Mouse (Mus musculus) frontal cortex, adult 2 months (tissue): ENCODE results near the gene Clp1. TPM values are rescaled to one million over a fixed set of nuclear protein-coding genes. Genes with fewer than 3 reads are reported as not detected.

Source experiments
- DNase-seq, 2 experiments: peaks; one replicate each; pipeline ENCODE4 v3.0.0; 2022; ENCODE audit warnings: low spot score in 1 of 2; ENCODE audit errors: extremely low spot score in 1 of 2
- polyA plus RNA-seq: library from polyadenylated mRNA; depleted of rRNA; stranded (reverse); fragments of >200 nt; gene quantifications from 2 replicates; pipeline ENCODE4 v1.2.3, GENCODE M21; 2012

The Clp1 gene
- polyA plus RNA-seq, 1 experiment = 9.4 TPM

DNA sequence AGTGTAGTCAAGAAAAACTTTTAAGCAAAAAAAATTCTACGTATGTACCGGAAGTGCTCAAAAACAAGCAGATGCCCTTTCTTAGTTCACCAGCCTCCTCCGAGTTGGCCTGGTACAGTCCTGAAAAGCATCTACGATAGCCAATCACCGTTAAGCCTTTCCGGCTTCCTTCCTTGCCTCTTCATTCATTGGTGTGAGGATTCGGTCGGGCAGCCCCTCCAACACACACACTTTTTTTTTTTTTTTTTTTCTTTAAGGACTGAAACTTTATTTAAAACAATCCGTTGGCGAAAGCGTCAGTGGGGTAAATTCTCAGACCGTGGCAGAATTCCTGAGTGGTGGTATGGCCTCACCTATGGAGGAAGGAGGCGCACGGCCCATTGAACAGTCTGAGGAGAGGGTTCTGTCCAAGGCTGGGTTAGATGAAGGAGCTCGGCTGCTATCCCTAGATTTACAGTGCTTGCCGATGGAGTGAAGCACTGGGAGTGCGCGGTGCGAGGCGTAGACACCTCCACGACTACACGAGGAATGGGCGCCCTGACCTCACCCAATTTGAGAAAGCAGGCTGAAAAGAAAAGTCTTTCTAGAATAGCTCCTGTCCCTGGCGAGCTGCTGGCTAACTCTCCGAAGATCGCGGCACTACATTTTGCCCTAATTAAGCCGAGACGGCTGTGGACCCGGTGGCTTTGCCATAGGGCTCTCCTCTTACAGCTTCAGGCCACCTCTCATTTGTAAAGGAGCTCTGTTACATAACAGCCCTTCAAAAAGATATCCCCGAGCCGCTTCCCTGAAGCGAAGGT lies 11.4 kb downstream of the Clp1 start:
- DNase-seq = peak; percentile 91 to 92

GRCm38 (mm10) chr2:84714811-84715561 lies 12.2 kb downstream of the Clp1 start, which contains the start of gene Zdhhc5:
TSS of gene Zdhhc5 (minus strand) at chr2:84715180.
- DNase-seq = peak; percentile 95 to 98

DNA sequence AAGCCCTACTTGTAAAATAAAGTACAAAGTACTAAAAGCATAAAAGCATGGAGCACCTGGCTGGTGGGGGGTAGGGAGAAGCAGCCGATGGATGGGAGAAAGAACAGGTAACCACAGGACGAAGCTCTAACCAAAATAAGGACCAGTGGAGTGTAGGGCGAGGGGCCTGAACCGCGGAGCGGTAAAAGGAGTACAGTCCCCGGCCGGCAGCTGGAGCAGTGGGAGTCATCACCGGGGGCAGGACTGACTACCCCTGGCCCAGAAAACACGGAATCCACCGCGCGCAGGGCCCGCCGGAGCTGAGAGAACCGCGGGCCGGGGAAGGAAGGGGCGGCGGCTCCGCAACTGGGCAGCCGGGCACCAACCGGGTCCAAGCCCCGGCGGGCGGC lies 12.7 kb downstream of the Clp1 start:
- DNase-seq = peak in 1 of 2 experiments; percentile 25

DNA sequence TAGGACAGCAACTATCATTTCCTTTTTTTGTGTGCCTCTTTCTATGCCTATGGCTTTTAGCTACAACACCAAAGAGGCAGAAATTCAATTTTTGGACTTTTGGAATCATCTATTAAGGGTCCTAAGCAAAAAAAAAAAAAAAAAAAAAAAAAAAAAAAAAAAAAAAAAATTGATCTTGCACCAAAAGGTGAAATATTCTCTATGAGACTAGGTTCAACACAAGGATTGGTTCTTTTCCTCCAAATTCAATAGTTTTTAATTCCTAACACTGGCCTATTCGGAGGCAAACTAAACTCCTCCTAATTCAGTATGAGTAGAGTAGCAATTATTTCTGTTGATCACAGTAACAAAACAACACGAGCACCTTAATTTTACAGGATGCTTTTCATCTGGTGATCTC lies 15.3 kb downstream of the Clp1 start:
- DNase-seq = no peak

- DNase-seq = no peak
Measured at GRCm38 (mm10) chr2:84707523-84707922, 19.6 kb downstream of the Clp1 start.

- DNase-seq = no peak
Measured at GRCm38 (mm10) chr2:84705295-84705694, 21.9 kb downstream of the Clp1 start.

DNA sequence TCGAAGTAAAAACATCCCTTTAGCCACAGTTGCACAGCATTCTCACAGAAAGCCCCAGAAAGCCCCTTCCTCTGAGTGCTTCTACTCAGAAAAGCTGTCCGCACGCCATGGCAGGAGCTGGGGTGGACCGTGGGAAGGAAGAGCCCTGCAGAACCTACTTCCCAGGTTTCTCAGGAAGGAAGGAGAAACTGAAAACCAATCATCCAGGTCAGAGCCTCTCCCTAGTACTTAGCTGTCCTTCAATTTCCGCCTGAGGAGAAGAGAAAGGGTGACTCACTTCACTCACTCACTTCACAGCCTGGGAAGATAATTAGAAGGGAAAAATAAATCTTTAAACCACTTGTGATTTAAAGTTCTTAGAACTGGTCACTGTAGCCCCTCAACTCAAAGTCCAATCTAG lies 22.8 kb downstream of the Clp1 start:
- DNase-seq = no peak

DNA sequence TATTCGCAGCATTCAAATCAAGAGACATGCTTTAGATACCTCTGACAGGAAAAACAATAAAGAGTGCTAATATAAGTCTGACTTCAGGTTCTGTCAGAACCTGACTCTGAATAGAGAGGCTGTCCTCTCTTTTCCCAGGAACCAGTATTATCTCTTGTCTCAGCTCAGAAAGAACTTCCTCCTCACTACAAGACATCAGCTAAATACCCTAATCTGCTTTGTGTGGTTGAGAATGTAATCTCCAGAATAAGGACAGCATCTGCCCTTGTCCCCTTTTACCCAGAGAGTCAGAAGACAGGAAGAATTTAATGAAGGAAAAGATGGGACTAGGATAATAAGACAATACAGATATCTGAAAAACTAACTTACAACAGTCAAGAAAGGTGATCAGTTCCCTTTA lies 23.7 kb downstream of the Clp1 start:
- DNase-seq = no peak

- no peak for DNase-seq
Measured at GRCm38 (mm10) chr2:84695007-84695695, 32.0 kb downstream of the Clp1 start.

DNA sequence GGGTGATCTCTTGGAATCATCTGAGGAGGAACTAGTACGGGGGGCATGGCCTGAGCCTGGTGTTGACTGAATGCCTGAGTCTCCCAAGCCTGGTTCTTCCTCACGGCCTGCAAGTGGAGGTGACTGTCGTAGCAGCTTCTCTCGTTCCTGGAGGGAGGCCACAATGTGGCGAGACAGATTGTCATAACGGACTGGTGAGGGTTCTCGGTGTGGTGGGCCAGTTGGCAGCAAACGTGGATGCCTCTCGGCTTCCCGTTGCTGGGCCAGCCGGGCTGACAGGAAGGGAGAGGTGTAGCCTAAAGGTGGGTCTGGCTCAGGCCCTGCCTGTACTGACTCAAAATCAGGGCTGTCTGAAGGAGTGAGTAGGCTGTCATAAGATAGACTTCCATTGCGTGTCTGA lies 37.1 kb downstream of the Clp1 start:
- no peak for DNase-seq

- DNase-seq = no peak
Measured at GRCm38 (mm10) chr2:84688080-84688844, 38.9 kb downstream of the Clp1 start.

GRCm38 (mm10) chr2:84682605-84683183 lies 44.5 kb downstream of the Clp1 start:
- no peak for DNase-seq

DNA sequence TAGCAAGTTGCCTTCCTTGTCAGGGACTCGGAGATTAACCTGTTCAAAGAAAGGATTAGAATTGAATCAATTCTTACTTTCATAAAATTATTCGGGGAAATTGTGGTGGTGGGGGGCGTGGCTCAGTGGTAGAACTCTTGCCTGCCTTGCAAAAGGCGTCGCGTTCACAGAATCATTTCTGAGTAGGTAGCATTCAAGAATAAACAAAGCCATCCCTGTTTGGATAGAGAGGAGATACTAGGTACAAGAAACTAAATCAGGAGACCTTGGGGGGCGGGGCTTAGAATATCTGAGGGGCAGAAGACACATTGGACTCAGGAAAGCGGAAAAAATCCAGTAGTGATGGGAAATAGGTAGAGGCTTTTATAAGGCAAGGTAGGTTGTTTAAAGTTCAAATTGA lies 48.1 kb downstream of the Clp1 start, which contains the start of gene Tmx2:
TSS of gene Tmx2 (minus strand) at position 125 of the 400 bp plus-strand sequence.
- no peak for DNase-seq

- peak; percentile 98 to 99 for DNase-seq
Measured at GRCm38 (mm10) chr2:84677968-84678880, 48.9 kb downstream of the Clp1 start, which contains the start of the genes Gm28635 and Med19. TSS of gene Gm28635 (minus strand) at chr2:84678041. TSS of gene Med19 (plus strand) at chr2:84678402.

- DNase-seq = no peak
Measured at GRCm38 (mm10) chr2:84677270-84677967, 49.7 kb downstream of the Clp1 start.
